Comparison of ENCODE assay signal across 12 mouse cellular contexts in the genomic region with DNA sequence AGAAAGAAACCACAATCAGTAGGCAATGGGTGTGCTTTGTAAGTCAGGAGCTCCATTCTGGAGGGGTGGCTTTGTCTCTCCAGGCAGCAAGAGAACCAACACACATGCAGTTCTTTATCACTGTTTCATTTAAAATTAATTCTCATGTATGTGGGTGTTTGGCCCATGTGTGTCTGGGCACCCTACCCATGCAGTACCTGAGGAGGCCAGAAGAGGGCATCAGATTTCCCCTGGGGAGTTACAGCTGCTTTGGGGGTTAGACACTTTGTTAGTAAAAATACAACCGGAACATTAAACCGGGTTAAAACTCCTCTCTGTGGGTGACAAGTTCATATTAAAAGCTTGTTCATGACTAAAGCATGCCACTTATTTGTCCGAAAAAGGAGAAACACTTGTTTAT.
A peak's percentile ranks its signal among the peaks of the same experiment; 100 is the strongest.
DNase-seq lines count a peak whose midpoint lies in the region; ATAC-seq and TF ChIP-seq lines count a peak whose summit lies in the region.
"Had no signal": no experiment of that assay in that cellular context is flagged by ENCODE, and none has a peak within 500 bp of the region (broad histone marks: within the 10 kb centered on the region; RNA-seq: fewer than 3 reads in every experiment).

No protein-coding gene starts in this region.

- no peak for ATAC-seq in heart, postnatal 0 days (ENCODE audit: insufficient read depth, low read depth)
- ATAC-seq in heart, embryonic 12.5 days (ENCODE audit: insufficient number of reproducible peaks, low FRiP score): no peak
- no peak for ATAC-seq in lung, embryonic 14.5 days (ENCODE audit: insufficient read depth)

- no peaks in the 10 kb centered on the region for H3K36me3 ChIP-seq in heart, postnatal 0 days (replicated peaks; ENCODE audit: control insufficient read depth, insufficient read depth, low read length)
- H3K36me3 ChIP-seq in heart, embryonic 12.5 days: no peaks in the 10 kb centered on the region
- no peaks in the 10 kb centered on the region for H3K36me3 ChIP-seq in lung, embryonic 14.5 days (ENCODE audit: insufficient read depth)
- no peaks in the 10 kb centered on the region for H3K36me3 ChIP-seq in splenic B cell, adult 2 months (ENCODE audit: control insufficient read depth, insufficient read depth, low read length, poor library complexity, severe bottlenecking)
- H3K36me3 ChIP-seq in forebrain, embryonic 10.5 days (replicated peaks): no peaks in the 10 kb centered on the region
- H3K36me3 ChIP-seq: lung, embryonic 15.5 days; neural tube, embryonic 12.5 days had no signal

- no peak for TF ChIP-seq EP300 in heart, postnatal 0 days (IDR thresholded peaks at IDR 0.05; ENCODE audit: low read depth)

- no peak overlapping the region for H3K27ac ChIP-seq in heart, postnatal 0 days (ENCODE audit: low read depth)
- no peak overlapping the region for H3K27ac ChIP-seq in heart, embryonic 12.5 days (ENCODE audit: poor library complexity, severe bottlenecking)
- no peak overlapping the region for H3K27ac ChIP-seq in lung, embryonic 14.5 days (ENCODE audit: low read depth)
- no peak overlapping the region for H3K27ac ChIP-seq in forebrain, embryonic 10.5 days
- H3K27ac ChIP-seq: lung, embryonic 15.5 days; neural tube, embryonic 12.5 days had no signal

- H3K4me2 ChIP-seq in heart, postnatal 0 days (ENCODE audit: low read depth, low read length): no peak overlapping the region
- H3K4me2 ChIP-seq in heart, embryonic 12.5 days: no peak overlapping the region
- H3K4me2 ChIP-seq in lung, embryonic 14.5 days: no peak overlapping the region
- H3K4me2 ChIP-seq: lung, embryonic 15.5 days; neural tube, embryonic 12.5 days had no signal

- WGBS in heart, postnatal 0 days: 71% methylated on average over 3 of the region's 3 CpGs
- 79% methylated on average over 3 of the region's 3 CpGs for WGBS in heart, embryonic 12.5 days
- 80% methylated on average over 3 of the region's 3 CpGs for WGBS in lung, embryonic 14.5 days
- 78% methylated on average over 3 of the region's 3 CpGs for WGBS in forebrain, embryonic 10.5 days

- no peak for DNase-seq in heart, postnatal 0 days (ENCODE audit: low spot score)
- no peak for DNase-seq in lung, embryonic 14.5 days
- DNase-seq in lung, adult 18-20 months: no peak
- peak; percentile 5 for DNase-seq in T-cell, adult 2 months (ENCODE audit: low spot score)
- DNase-seq in splenic B cell, adult 2 months (ENCODE audit: low read depth, low spot score): peak; percentile 31
- DNase-seq in yolk sac, embryonic 10.5 days (ENCODE audit: low spot score): no peak
- DNase-seq in forebrain, embryonic 10.5 days (ENCODE audit: extremely low spot score, low spot score): no peak
- DNase-seq: cerebellum, adult 11 months; gastrocnemius, postnatal 25 days had no signal

- H3K27me3 ChIP-seq in heart, postnatal 0 days (ENCODE audit: control insufficient read depth, insufficient read depth, low read length): no peaks in the 10 kb centered on the region
- no peaks in the 10 kb centered on the region for H3K27me3 ChIP-seq in heart, embryonic 12.5 days (replicated peaks)
- H3K27me3 ChIP-seq in lung, embryonic 14.5 days (ENCODE audit: insufficient read depth, low read length): no peaks in the 10 kb centered on the region
- H3K27me3 ChIP-seq in splenic B cell, adult 2 months (ENCODE audit: control insufficient read depth, insufficient read depth, low read length, poor library complexity, severe bottlenecking): no peaks in the 10 kb centered on the region
- H3K27me3 ChIP-seq in forebrain, embryonic 10.5 days (ENCODE audit: poor library complexity, severe bottlenecking): no peaks in the 10 kb centered on the region
- H3K27me3 ChIP-seq: lung, embryonic 15.5 days; neural tube, embryonic 12.5 days had no signal

- 0 out of 2 replicates have a peak, but pooled peaks cover 5% of the 10 kb centered on the region for H3K4me1 ChIP-seq in heart, postnatal 0 days (ENCODE audit: control insufficient read depth, insufficient read depth)
- peaks cover 12% of the 10 kb centered on the region for H3K4me1 ChIP-seq in heart, embryonic 12.5 days (replicated peaks)
- H3K4me1 ChIP-seq in lung, embryonic 14.5 days (ENCODE audit: insufficient read depth): no peaks in the 10 kb centered on the region
- H3K4me1 ChIP-seq in forebrain, embryonic 10.5 days: no peaks in the 10 kb centered on the region
- H3K4me1 ChIP-seq: lung, embryonic 15.5 days; neural tube, embryonic 12.5 days had no signal

- no peak overlapping the region for H3K9ac ChIP-seq in heart, postnatal 0 days (replicated peaks; ENCODE audit: low read depth, low read length)
- no peak overlapping the region for H3K9ac ChIP-seq in heart, embryonic 12.5 days
- H3K9ac ChIP-seq in lung, embryonic 14.5 days: no peak overlapping the region
- H3K9ac ChIP-seq: lung, embryonic 15.5 days; neural tube, embryonic 12.5 days had no signal

- 0 out of 2 replicates have a peak, but pooled peaks have one; percentile 11 for TF ChIP-seq CTCF in heart, postnatal 0 days (IDR thresholded peaks at IDR 0.05; ENCODE audit: low read depth)
- TF ChIP-seq CTCF in lung, embryonic 14.5 days (IDR thresholded peaks at IDR 0.05; ENCODE audit: low read depth): peak; percentile 45

- no peaks in the 10 kb centered on the region for H3K9me3 ChIP-seq in heart, postnatal 0 days (replicated peaks; ENCODE audit: control insufficient read depth, low read length)
- no peaks in the 10 kb centered on the region; the same call in 1 of the 2 replicates for H3K9me3 ChIP-seq in heart, embryonic 12.5 days (replicated peaks)
- H3K9me3 ChIP-seq in lung, embryonic 14.5 days (ENCODE audit: low read depth, low read length): no peaks in the 10 kb centered on the region; the same call in 1 of the 2 replicates
- no peaks in the 10 kb centered on the region for H3K9me3 ChIP-seq in forebrain, embryonic 10.5 days
- H3K9me3 ChIP-seq: lung, embryonic 15.5 days; neural tube, embryonic 12.5 days had no signal

- H3K4me3 ChIP-seq in heart, postnatal 0 days (ENCODE audit: low read depth, low read length): no peak overlapping the region
- no peak overlapping the region for H3K4me3 ChIP-seq in heart, embryonic 12.5 days
- H3K4me3 ChIP-seq in lung, embryonic 14.5 days (ENCODE audit: low read depth, low read length): no peak overlapping the region
- no peak overlapping the region for H3K4me3 ChIP-seq in forebrain, embryonic 10.5 days
- H3K4me3 ChIP-seq: lung, embryonic 15.5 days; neural tube, embryonic 12.5 days had no signal

Comparison
In these comparisons a context has a peak if more than half of its experiments do, and no peak if none do; other contexts are left out.
1. DNase-seq: peak in T-cell, adult 2 months (single experiment) and splenic B cell, adult 2 months (single experiment); none in heart, postnatal 0 days (single experiment), lung, embryonic 14.5 days (single experiment), lung, adult 18-20 months (0 of 2), yolk sac, embryonic 10.5 days (single experiment) and forebrain, embryonic 10.5 days (single experiment).